ENCODE assay signal across 9 mouse cellular contexts in the genomic region with DNA sequence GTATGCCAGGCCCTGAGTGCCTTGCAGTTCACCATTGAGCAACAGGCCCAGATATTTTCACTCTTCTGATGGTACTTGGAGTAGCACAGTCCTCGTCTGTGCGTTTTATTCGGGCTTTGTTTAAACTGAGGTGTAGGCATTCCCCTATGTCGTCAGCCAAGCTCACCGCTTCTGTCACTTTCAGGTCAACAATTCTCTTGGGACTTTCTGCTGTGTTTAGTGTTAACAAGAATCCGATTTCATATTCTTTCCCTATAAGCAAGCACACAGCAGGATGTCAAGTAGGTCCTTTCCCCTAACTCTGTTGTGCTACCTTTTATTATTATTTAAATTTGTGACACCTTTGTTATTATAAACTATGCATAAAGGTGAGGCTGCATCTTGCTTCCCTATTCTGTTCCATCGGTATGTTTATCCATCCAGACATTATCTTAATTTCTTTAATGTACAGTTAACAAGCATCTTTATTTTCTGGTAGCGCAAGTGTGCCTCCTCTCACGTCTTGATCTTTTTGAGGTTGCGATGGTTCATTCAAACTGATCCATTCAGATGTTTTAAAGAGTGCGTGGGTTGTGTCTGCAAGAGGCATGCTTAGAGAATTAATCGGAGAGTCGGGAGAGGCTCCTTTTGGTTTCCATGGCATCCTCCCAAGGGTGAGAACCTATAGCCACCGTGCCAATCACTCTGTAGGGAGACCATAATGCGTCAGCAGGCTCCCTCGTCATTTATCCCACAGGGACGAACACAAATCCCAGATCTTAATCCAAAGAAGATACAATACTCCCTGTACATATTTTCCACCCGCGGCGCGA. TPM values are rescaled to one million over a fixed set of nuclear protein-coding genes. Genes with fewer than 3 reads are reported as not detected.
DNase-seq lines count a peak whose midpoint lies in the region; ATAC-seq and TF ChIP-seq lines count a peak whose summit lies in the region.
"Had no signal": no experiment of that assay in that cellular context is flagged by ENCODE, and none has a peak within 500 bp of the region (broad histone marks: within the 10 kb centered on the region; RNA-seq: fewer than 3 reads in every experiment).

No protein-coding gene starts in this region.

- H3K4me1 ChIP-seq in heart, embryonic 14.5 days (ENCODE audit: control insufficient read depth in 2 of 2, insufficient read depth in 2 of 2, low read length in 2 of 2) = peaks cover 0 to 13% of the 10 kb centered on the region in 2 experiments; a peak in 2 of 4 replicates
- peaks cover 46% of the 10 kb centered on the region for H3K4me1 ChIP-seq in E14TG2a.4 (replicated peaks; ENCODE audit: low read depth, low read length)
- peaks cover 41% of the 10 kb centered on the region for H3K4me1 ChIP-seq in erythroblast, embryonic 14.5 days (ENCODE audit: control insufficient read depth)
- peaks cover 42% of the 10 kb centered on the region for H3K4me1 ChIP-seq in liver, embryonic 12.5 days
- peaks cover 6% of the 10 kb centered on the region; the same call in 1 of the 2 replicates for H3K4me1 ChIP-seq in stomach, embryonic 16.5 days (ENCODE audit: control insufficient read depth, insufficient read depth, low read length)

- H3K27ac ChIP-seq in heart, embryonic 14.5 days (replicated peaks in 1 of 2; ENCODE audit: control insufficient read depth in 1 of 2, insufficient read depth in 1 of 2, low read depth in 2 of 2, low read length in 2 of 2) = peak overlapping the region; percentile 51 to 82
- peak overlapping the region; percentile 97 for H3K27ac ChIP-seq in liver, embryonic 12.5 days
- H3K27ac ChIP-seq in stomach, embryonic 16.5 days (ENCODE audit: low read length) = peak overlapping the region; percentile 71

- H3K36me3 ChIP-seq in heart, embryonic 14.5 days (ENCODE audit: control insufficient read depth, insufficient read depth, low read length) = no peaks in the 10 kb centered on the region
- peaks cover 31% of the 10 kb centered on the region for H3K36me3 ChIP-seq in E14TG2a.4 (ENCODE audit: insufficient read depth, low read length)
- peaks cover 21% of the 10 kb centered on the region for H3K36me3 ChIP-seq in erythroblast, embryonic 14.5 days (ENCODE audit: control insufficient read depth)
- H3K36me3 ChIP-seq in liver, embryonic 12.5 days = peaks cover 10% of the 10 kb centered on the region; the same call in 1 of the 2 replicates
- H3K36me3 ChIP-seq in stomach, embryonic 16.5 days (ENCODE audit: control insufficient read depth, insufficient read depth, low read length) = no peaks in the 10 kb centered on the region

- H3K4me2 ChIP-seq in heart, embryonic 14.5 days (ENCODE audit: low read length) = peak overlapping the region; percentile 73
- H3K4me2 ChIP-seq in liver, embryonic 12.5 days = peak overlapping the region; percentile 86
- H3K4me2 ChIP-seq in stomach, embryonic 16.5 days (ENCODE audit: low read depth, low read length) = peak overlapping the region; percentile 71

- no peak for ATAC-seq in heart, embryonic 14.5 days (ENCODE audit: insufficient number of reproducible peaks, insufficient read depth, low FRiP score, low read depth)
- ATAC-seq in liver, embryonic 12.5 days = no peak
- no peak for ATAC-seq in stomach, embryonic 16.5 days (ENCODE audit: insufficient read depth, low FRiP score)

- 21% methylated on average over 21 of the region's 21 CpGs for WGBS in heart, embryonic 14.5 days
- 30% methylated on average over 21 of the region's 21 CpGs for WGBS in liver, embryonic 12.5 days (ENCODE audit: insufficient replicate concordance)
- WGBS in stomach, embryonic 16.5 days = 19% methylated on average over 21 of the region's 21 CpGs

- H3K9me3 ChIP-seq in heart, embryonic 14.5 days (ENCODE audit: control insufficient read depth, low read length) = no peaks in the 10 kb centered on the region
- peaks cover 9% of the 10 kb centered on the region for H3K9me3 ChIP-seq in E14TG2a.4 (ENCODE audit: low read length)
- H3K9me3 ChIP-seq in erythroblast, embryonic 14.5 days (ENCODE audit: control insufficient read depth, low read length) = peaks cover 4% of the 10 kb centered on the region
- no peaks in the 10 kb centered on the region for H3K9me3 ChIP-seq in liver, embryonic 12.5 days (replicated peaks)
- no peaks in the 10 kb centered on the region for H3K9me3 ChIP-seq in stomach, embryonic 16.5 days (replicated peaks; ENCODE audit: control insufficient read depth, low read length)

- no peak for DNase-seq in heart, adult 18-20 months
- no peak for DNase-seq in layer of hippocampus, postnatal 25 days (ENCODE audit: extremely low spot score in 1 of 2, low spot score in 1 of 2)
- no peak for DNase-seq in gastrocnemius, postnatal 10 days

- H3K27me3 ChIP-seq in heart, embryonic 14.5 days (ENCODE audit: control insufficient read depth, insufficient read depth, low read length) = no peaks in the 10 kb centered on the region
- H3K27me3 ChIP-seq in E14TG2a.4 (ENCODE audit: insufficient read depth, low read length) = no peaks in the 10 kb centered on the region
- H3K27me3 ChIP-seq in erythroblast, embryonic 14.5 days (ENCODE audit: control insufficient read depth) = no peaks in the 10 kb centered on the region
- no peaks in the 10 kb centered on the region for H3K27me3 ChIP-seq in liver, embryonic 12.5 days (replicated peaks)
- no peaks in the 10 kb centered on the region for H3K27me3 ChIP-seq in stomach, embryonic 16.5 days (ENCODE audit: control insufficient read depth, insufficient read depth, low read length)

- H3K9ac ChIP-seq in heart, embryonic 14.5 days (ENCODE audit: low read length) = peak overlapping the region; percentile 74
- peak overlapping the region; percentile 78 for H3K9ac ChIP-seq in liver, embryonic 12.5 days
- H3K9ac ChIP-seq in stomach, embryonic 16.5 days (ENCODE audit: low read length) = peak overlapping the region; percentile 79

- no peak for TF ChIP-seq CTCF in E14TG2a.4 (conservative IDR thresholded peaks at IDR 0.05; ENCODE audit: low read length)

- H3K4me3 ChIP-seq in heart, embryonic 14.5 days (ENCODE audit: control insufficient read depth in 1 of 2, insufficient read depth in 1 of 2, low read depth in 1 of 2, low read length in 2 of 2) = peak overlapping the region; percentile 69 to 79
- peak overlapping the region; percentile 89 for H3K4me3 ChIP-seq in E14TG2a.4 (replicated peaks; ENCODE audit: low read length)
- peak overlapping the region; percentile 66 for H3K4me3 ChIP-seq in erythroblast, embryonic 14.5 days (replicated peaks)
- H3K4me3 ChIP-seq in liver, embryonic 12.5 days = peak overlapping the region; percentile 82
- H3K4me3 ChIP-seq in stomach, embryonic 16.5 days (replicated peaks; ENCODE audit: low read length) = peak overlapping the region; percentile 79

RNA-seq across cellular contexts. Expression of gene Abi3, which starts 15.6 kb away (rescaled TPM):
- polyA plus RNA-seq in heart, embryonic 14.5 days (2014; fragmentation: Nextera tagmentation; extraction: Ambion mirVana) = 9.0 and 11.4 TPM in 2 replicates
- total RNA-seq in heart, adult 18-20 months (2021) = 1 to 10 TPM; 9.2 to 9.9 TPM
- polyA plus RNA-seq in erythroblast, embryonic 14.5 days (2012) = 0.61 and 1.0 TPM in 2 replicates
- 7.3 and 7.6 TPM in 2 replicates for polyA plus RNA-seq in liver, embryonic 12.5 days (2016; fragmentation: Nextera tagmentation; extraction: Ambion mirVana)
- polyA plus RNA-seq in stomach, embryonic 16.5 days (2015; fragmentation: Nextera tagmentation; extraction: Ambion mirVana) = 9.7 and 9.9 TPM in 2 replicates
- total RNA-seq in layer of hippocampus, postnatal 25 days (2021) = 1 to 10 TPM; 5.4 to 8.1 TPM
- 1 to 10 TPM; 3.4 to 7.1 TPM for total RNA-seq in gastrocnemius, postnatal 10 days (2021)

RNA-seq across cellular contexts. Expression of gene Gngt2, which starts 20.9 kb away (rescaled TPM):
- 34.1 and 34.2 TPM in 2 replicates for polyA plus RNA-seq in heart, embryonic 14.5 days (2014; fragmentation: Nextera tagmentation; extraction: Ambion mirVana)
- total RNA-seq in heart, adult 18-20 months (2021) = 10 to 100 TPM; 19.2 to 22.1 TPM
- 0.18 and 0.59 TPM in 2 replicates for polyA plus RNA-seq in erythroblast, embryonic 14.5 days (2012)
- polyA plus RNA-seq in liver, embryonic 12.5 days (2016; fragmentation: Nextera tagmentation; extraction: Ambion mirVana) = 15.8 and 16.7 TPM in 2 replicates
- 16.1 and 18.2 TPM in 2 replicates for polyA plus RNA-seq in stomach, embryonic 16.5 days (2015; fragmentation: Nextera tagmentation; extraction: Ambion mirVana)
- 1 to 10 TPM; 3.3 to 3.8 TPM for total RNA-seq in layer of hippocampus, postnatal 25 days (2021)
- total RNA-seq in gastrocnemius, postnatal 10 days (2021) = 1 to 10 TPM; 7.0 to 9.4 TPM

RNA-seq across cellular contexts. Expression of gene Phospho1, which starts 33.6 kb away (rescaled TPM):
- 2.9 and 4.4 TPM in 2 replicates for polyA plus RNA-seq in heart, embryonic 14.5 days (2014; fragmentation: Nextera tagmentation; extraction: Ambion mirVana)
- total RNA-seq in heart, adult 18-20 months (2021) = 100 to 1,000 TPM; 165 to 174 TPM
- polyA plus RNA-seq in erythroblast, embryonic 14.5 days (2012) = 161 and 210 TPM in 2 replicates
- 2.7 and 3.4 TPM in 2 replicates for polyA plus RNA-seq in liver, embryonic 12.5 days (2016; fragmentation: Nextera tagmentation; extraction: Ambion mirVana)
- polyA plus RNA-seq in stomach, embryonic 16.5 days (2015; fragmentation: Nextera tagmentation; extraction: Ambion mirVana) = 0.54 and 0.94 TPM in 2 replicates
- 10 to 100 TPM; 55.6 to 64.3 TPM for total RNA-seq in layer of hippocampus, postnatal 25 days (2021)
- 100 to 1,000 TPM; 131 to 134 TPM for total RNA-seq in gastrocnemius, postnatal 10 days (2021)

RNA-seq across cellular contexts. Expression of gene B4galnt2, which starts 56.8 kb away (rescaled TPM):
- 0.11 TPM in 1 of 2 replicates, not detected in the other for polyA plus RNA-seq in heart, embryonic 14.5 days (2014; fragmentation: Nextera tagmentation; extraction: Ambion mirVana)
- total RNA-seq in heart, adult 18-20 months (2021) = not detected
- polyA plus RNA-seq in erythroblast, embryonic 14.5 days (2012) = not detected in 2 replicates
- polyA plus RNA-seq in liver, embryonic 12.5 days (2016; fragmentation: Nextera tagmentation; extraction: Ambion mirVana) = 0.39 and 0.51 TPM in 2 replicates
- polyA plus RNA-seq in stomach, embryonic 16.5 days (2015; fragmentation: Nextera tagmentation; extraction: Ambion mirVana) = 3.0 and 4.5 TPM in 2 replicates
- total RNA-seq in layer of hippocampus, postnatal 25 days (2021) = not detected
- not detected for total RNA-seq in gastrocnemius, postnatal 10 days (2021)
- total RNA-seq: left cerebral cortex, postnatal 25 days had no signal

Comparison
In these comparisons a context has a peak if more than half of its experiments do, and no peak if none do; other contexts are left out.
1. RNA of gene Gngt2, which starts 20.9 kb away (polyA plus RNA-seq): 34.1 to 34.2 TPM in heart, embryonic 14.5 days, 16.1 to 18.2 TPM in stomach, embryonic 16.5 days and 15.8 to 16.7 TPM in liver, embryonic 12.5 days; 0.18 to 0.59 TPM in erythroblast, embryonic 14.5 days; every median in the first group is over 10 times any median in the second.
2. RNA of gene Phospho1, which starts 33.6 kb away (polyA plus RNA-seq): 161 to 210 TPM in erythroblast, embryonic 14.5 days; 2.7 to 3.4 TPM in liver, embryonic 12.5 days, 2.9 to 4.4 TPM in heart, embryonic 14.5 days and 0.54 to 0.94 TPM in stomach, embryonic 16.5 days; every median in the first group is over 10 times any median in the second.
3. Peak in every context shown above with its lines, with median percentiles within 50 percentile points of each other: H3K27ac ChIP-seq, H3K4me2 ChIP-seq, H3K4me3 ChIP-seq and H3K9ac ChIP-seq.